Mouse (Mus musculus) lung, adult 2 months (tissue): ENCODE results near the gene Nup93.

ENCODE experiments used
- CTCF ChIP-seq: fragments of 200-500 bp; IDR thresholded peaks from 2 replicates; pipeline ENCODE4 v1.5.1; 2011; ENCODE audit warnings: mild to moderate bottlenecking, low read length, control low read depth; ENCODE audit not compliant: insufficient read depth
- POLR2A ChIP-seq: fragments of 200-500 bp; IDR thresholded peaks from 2 replicates; pipeline ENCODE4 v1.6.1; 2011; ENCODE audit warnings: low read depth, mild to moderate bottlenecking, control low read depth, low read length, borderline replicate concordance; ENCODE audit errors: extremely low read depth

GRCm38 (mm10) chr8:94194591-94195223, 19.7 kb upstream of the Nup93 start:
- no peak for TF ChIP-seq POLR2A
- no peak for TF ChIP-seq CTCF
